Mouse (Mus musculus): Measurements from ENCODE around the gene Srpk2.

Srpk2 gene

GRCm38 (mm10) chr5:23561227-23561626 lies 123.2 kb downstream of the Srpk2 start:
- DNase-seq, result no peak

GRCm38 (mm10) chr5:23560171-23560570 lies 124.2 kb downstream of the Srpk2 start:
- DNase-seq, result no peak

- no peak for DNase-seq
Observed at GRCm38 (mm10) chr5:23556007-23556770, 128.2 kb downstream of the Srpk2 start.

GRCm38 (mm10) chr5:23553338-23553737 lies 131.1 kb downstream of the Srpk2 start:
- DNase-seq, result peak; percentile 89

- DNase-seq, result peak; percentile 92
Observed at GRCm38 (mm10) chr5:23551687-23552086, 132.7 kb downstream of the Srpk2 start.

GRCm38 (mm10) chr5:23535692-23536091 lies 148.7 kb downstream of the Srpk2 start:
- peak; percentile 86 for DNase-seq

- peak; percentile 37 for DNase-seq
Observed at GRCm38 (mm10) chr5:23531541-23532096, 152.8 kb downstream of the Srpk2 start.

GRCm38 (mm10) chr5:23531100-23531499 lies 153.3 kb downstream of the Srpk2 start:
- DNase-seq, result no peak

- DNase-seq, result peak; percentile 27
Observed at GRCm38 (mm10) chr5:23524621-23525020, 159.8 kb downstream of the Srpk2 start.

- DNase-seq, result peak; percentile 78
Observed at GRCm38 (mm10) chr5:23523936-23524335, 160.5 kb downstream of the Srpk2 start.

- peak; percentile 45 for DNase-seq
Observed at GRCm38 (mm10) chr5:23521645-23522044, 162.8 kb downstream of the Srpk2 start.

- peak; percentile 85 for DNase-seq
Observed at GRCm38 (mm10) chr5:23519679-23520078, 164.7 kb downstream of the Srpk2 start.

- DNase-seq, result peak; percentile 96
Observed at GRCm38 (mm10) chr5:23518673-23519072, 165.7 kb downstream of the Srpk2 start.

GRCm38 (mm10) chr5:23517839-23518238 lies 166.6 kb downstream of the Srpk2 start:
- peak; percentile 88 for DNase-seq

GRCm38 (mm10) chr5:23516962-23517361 lies 167.5 kb downstream of the Srpk2 start:
- DNase-seq, result peak; percentile 78

GRCm38 (mm10) chr5:23515038-23515437 lies 169.4 kb downstream of the Srpk2 start:
- peak; percentile 71 for DNase-seq

GRCm38 (mm10) chr5:23513468-23513867 lies 170.9 kb downstream of the Srpk2 start:
- peak; percentile 81 for DNase-seq

- DNase-seq, result peak; percentile 64
Observed at GRCm38 (mm10) chr5:23512556-23512955, 171.9 kb downstream of the Srpk2 start.

- DNase-seq, result peak; percentile 80
Observed at GRCm38 (mm10) chr5:23511456-23511855, 173.0 kb downstream of the Srpk2 start.

- peak; percentile 56 for DNase-seq
Observed at GRCm38 (mm10) chr5:23508630-23509029, 175.8 kb downstream of the Srpk2 start.

- no peak for DNase-seq
Observed at GRCm38 (mm10) chr5:23507210-23507609, 177.2 kb downstream of the Srpk2 start.

- no peak for DNase-seq
Observed at GRCm38 (mm10) chr5:23505578-23505977, 178.8 kb downstream of the Srpk2 start.

GRCm38 (mm10) chr5:23502317-23502937 lies 182.0 kb downstream of the Srpk2 start:
- peak; percentile 94 for DNase-seq
